ENCODE assay signal across 13 mouse cellular contexts in genomic region chr3:17791381-17792320, GRCm38 (mm10).
DNase-seq lines count a peak whose midpoint lies in the region; ATAC-seq and TF ChIP-seq lines count a peak whose summit lies in the region.
"Had no signal": no experiment of that assay in that cellular context is flagged by ENCODE, and none has a peak within 500 bp of the region (broad histone marks: within the 10 kb centered on the region; RNA-seq: fewer than 3 reads in every experiment).

No protein-coding gene starts in this region.

- WGBS in forebrain, embryonic 14.5 days = 14% methylated on average over 8 of the region's 8 CpGs
- 11% methylated on average over 8 of the region's 8 CpGs for WGBS in midbrain, embryonic 10.5 days

- no peak for TF ChIP-seq CTCF in layer of hippocampus, adult 2 months (conservative IDR thresholded peaks at IDR 0.05)

- ATAC-seq in forebrain, embryonic 14.5 days = no peak
- ATAC-seq in megakaryocyte-erythroid progenitor cell, adult 5-6 weeks (replicated peaks; ENCODE audit: low FRiP score, low TSS enrichment, poor library complexity, severe bottlenecking) = no peak
- ATAC-seq: intestine, postnatal 0 days had no signal

- H3K4me1 ChIP-seq in forebrain, embryonic 14.5 days (ENCODE audit: control insufficient read depth, insufficient read depth, low read length) = peaks cover 29% of the 10 kb centered on the region
- peaks cover 45% of the 10 kb centered on the region for H3K4me1 ChIP-seq in midbrain, embryonic 10.5 days

- H3K9ac ChIP-seq in forebrain, embryonic 14.5 days (ENCODE audit: low read length) = peak overlapping the region; percentile 99
- H3K9ac ChIP-seq: limb, embryonic 13.5 days; lung, embryonic 15.5 days had no signal

- H3K27ac ChIP-seq in layer of hippocampus, adult 2 months = peak overlapping the region; percentile 93
- H3K27ac ChIP-seq in forebrain, embryonic 14.5 days (ENCODE audit: low read depth, low read length) = peak overlapping the region; percentile 99
- H3K27ac ChIP-seq in midbrain, embryonic 10.5 days (replicated peaks) = peak overlapping the region; percentile 100
- H3K27ac ChIP-seq: limb, embryonic 13.5 days; lung, embryonic 15.5 days had no signal

- H3K9me3 ChIP-seq in forebrain, embryonic 14.5 days (replicated peaks; ENCODE audit: control insufficient read depth, low read length) = no peaks in the 10 kb centered on the region
- no peaks in the 10 kb centered on the region for H3K9me3 ChIP-seq in midbrain, embryonic 10.5 days (replicated peaks)
- H3K9me3 ChIP-seq: limb, embryonic 13.5 days; lung, embryonic 15.5 days had no signal

- no peaks in the 10 kb centered on the region for H3K27me3 ChIP-seq in forebrain, embryonic 14.5 days (replicated peaks; ENCODE audit: control insufficient read depth, insufficient read depth, low read length)
- peaks cover 20% of the 10 kb centered on the region for H3K27me3 ChIP-seq in midbrain, embryonic 10.5 days (ENCODE audit: low read depth, poor library complexity, severe bottlenecking)

- no peak for DNase-seq in layer of hippocampus, adult 2 months (ENCODE audit: low spot score in 2 of 2)
- no peak for DNase-seq in layer of hippocampus, adult 9-11 months
- no peak for DNase-seq in forebrain, embryonic 14.5 days (ENCODE audit: low spot score)
- no peak for DNase-seq in midbrain, embryonic 10.5 days (ENCODE audit: low spot score)
- peak; percentile 55 for DNase-seq in retina, embryonic 14.5 days (ENCODE audit: low spot score)
- DNase-seq in thymus, postnatal 14 days = no peak
- no peak for DNase-seq in frontal cortex, postnatal 10 days (ENCODE audit: low spot score in 2 of 2)
- DNase-seq: spleen, adult 18-20 months had no signal

- H3K4me3 ChIP-seq in layer of hippocampus, adult 2 months = peak overlapping the region; percentile 62
- H3K4me3 ChIP-seq in forebrain, embryonic 14.5 days (ENCODE audit: low read depth, low read length) = peak overlapping the region; percentile 71
- peak overlapping the region; percentile 91 for H3K4me3 ChIP-seq in midbrain, embryonic 10.5 days
- H3K4me3 ChIP-seq: erythroblast, embryonic 14.5 days; limb, embryonic 13.5 days; lung, embryonic 15.5 days had no signal

- H3K4me2 ChIP-seq in forebrain, embryonic 14.5 days (ENCODE audit: low read length) = peak overlapping the region; percentile 98
- H3K4me2 ChIP-seq: limb, embryonic 13.5 days; lung, embryonic 15.5 days had no signal

- H3K36me3 ChIP-seq in forebrain, embryonic 14.5 days (ENCODE audit: control insufficient read depth, insufficient read depth, low read length) = peaks cover 20% of the 10 kb centered on the region; the same call in 1 of the 2 replicates
- H3K36me3 ChIP-seq in midbrain, embryonic 10.5 days = peaks cover 24% of the 10 kb centered on the region
- H3K36me3 ChIP-seq: limb, embryonic 13.5 days; lung, embryonic 15.5 days had no signal
